Mouse (Mus musculus): ENCODE measurements around the gene Xylb. TPM values are rescaled to one million over a fixed set of nuclear protein-coding genes. Genes with fewer than 3 reads are reported as not detected.
A peak's percentile ranks its signal among the peaks of the same experiment; 100 is the strongest.

The Xylb gene
- polyA plus RNA-seq, 1 experiment from 2014 or later: 5.2 TPM

GRCm38 (mm10) chr9:119394808-119395207 lies 37.6 kb downstream of the Xylb start:
- WGBS: 82% methylated on average over 1 of the region's 1 CpGs
- Histone ChIP-seq H3K4me3 (ENCODE audit: low read depth, low read length) (no peak overlapping the region), H3K9ac (replicated peaks; ENCODE audit: low read depth, low read length) (no peak overlapping the region), H3K4me1 (ENCODE audit: control insufficient read depth, insufficient read depth, low read length) (no peaks in the 10 kb centered on the region), H3K36me3 (ENCODE audit: control insufficient read depth, insufficient read depth, low read length) (no peaks in the 10 kb centered on the region; the same call in 1 of the 2 replicates), H3K9me3 (ENCODE audit: control insufficient read depth, low read depth, low read length) (no peaks in the 10 kb centered on the region), H3K27ac (ENCODE audit: low read length) (no peak overlapping the region), H3K27me3 (ENCODE audit: control insufficient read depth, insufficient read depth, low read length) (no peaks in the 10 kb centered on the region), H3K4me2 (replicated peaks; ENCODE audit: low read depth, low read length) (no peak overlapping the region)
- ATAC-seq (ENCODE audit: insufficient number of reproducible peaks, insufficient read depth, low FRiP score, low read depth): no peak

- Histone ChIP-seq H3K4me3 (ENCODE audit: low read depth, low read length) (peak overlapping the region; percentile 89), H3K27ac (ENCODE audit: low read length) (no peak overlapping the region; the same call in 1 of the 2 replicates), H3K4me2 (replicated peaks; ENCODE audit: low read depth, low read length) (peak overlapping the region; percentile 90), H3K27me3 (ENCODE audit: control insufficient read depth, insufficient read depth, low read length) (no peaks in the 10 kb centered on the region), H3K4me1 (ENCODE audit: control insufficient read depth, insufficient read depth, low read length) (peaks cover 10% of the 10 kb centered on the region; the same call in 1 of the 2 replicates), H3K9me3 (ENCODE audit: control insufficient read depth, low read depth, low read length) (no peaks in the 10 kb centered on the region), H3K9ac (replicated peaks; ENCODE audit: low read depth, low read length) (0 out of 2 replicates have a peak overlapping the region, but pooled peaks have one; percentile 3), H3K36me3 (ENCODE audit: control insufficient read depth, insufficient read depth, low read length) (no peaks in the 10 kb centered on the region)
- ATAC-seq (ENCODE audit: insufficient number of reproducible peaks, insufficient read depth, low FRiP score, low read depth): no peak; the same call in 1 of the 2 replicates
- WGBS: 1% methylated on average over 7 of the region's 7 CpGs
These were observed 44.2 kb downstream of the Xylb start for GRCm38 (mm10) chr9:119401351-119401750.

- WGBS: under 1% methylated on average over 24 of the region's 32 CpGs
- Histone ChIP-seq H3K4me3 (ENCODE audit: low read depth, low read length) (peak within 1 kb of the TSS; percentile 89), H3K9me3 (ENCODE audit: control insufficient read depth, low read depth, low read length) (no peaks in the 10 kb centered on the region), H3K36me3 (ENCODE audit: control insufficient read depth, insufficient read depth, low read length) (no peaks in the 10 kb centered on the region), H3K4me2 (replicated peaks; ENCODE audit: low read depth, low read length) (peak within 1 kb of the TSS; percentile 90), H3K27me3 (ENCODE audit: control insufficient read depth, insufficient read depth, low read length) (no peaks in the 10 kb centered on the region), H3K4me1 (ENCODE audit: control insufficient read depth, insufficient read depth, low read length) (peaks cover 10% of the 10 kb centered on the region; the same call in 1 of the 2 replicates), H3K9ac (replicated peaks; ENCODE audit: low read depth, low read length) (peak within 1 kb of the TSS; percentile 96), H3K27ac (ENCODE audit: low read length) (peak within 1 kb of the TSS; percentile 95)
- peak; percentile 93 for ATAC-seq (ENCODE audit: insufficient number of reproducible peaks, insufficient read depth, low FRiP score, low read depth)
These were observed 44.6 kb downstream of the Xylb start, which contains the start of gene Acvr2b for GRCm38 (mm10) chr9:119401801-119402214. Gene Acvr2b (plus strand): TSS chr9:119402118.

GRCm38 (mm10) chr9:119402253-119403235 lies 45.4 kb downstream of the Xylb start:
- WGBS: 1% methylated on average over 127 of the region's 127 CpGs

GRCm38 (mm10) chr9:119403236-119403641 lies 46.1 kb downstream of the Xylb start:
- H3K4me1 ChIP-seq (ENCODE audit: control insufficient read depth, insufficient read depth, low read length): peaks cover 10% of the 10 kb centered on the region; the same call in 1 of the 2 replicates
- under 1% methylated on average over 26 of the region's 26 CpGs for WGBS
- H3K9me3 ChIP-seq (ENCODE audit: control insufficient read depth, low read depth, low read length): no peaks in the 10 kb centered on the region
- peak overlapping the region; percentile 90 for H3K4me2 ChIP-seq (replicated peaks; ENCODE audit: low read depth, low read length)
- peak overlapping the region; percentile 89 for H3K4me3 ChIP-seq (ENCODE audit: low read depth, low read length)
- ATAC-seq (ENCODE audit: insufficient number of reproducible peaks, insufficient read depth, low FRiP score, low read depth): peak; percentile 11; the same call in 1 of the 2 replicates
- H3K27me3 ChIP-seq (ENCODE audit: control insufficient read depth, insufficient read depth, low read length): no peaks in the 10 kb centered on the region
- peak overlapping the region; percentile 95 for H3K27ac ChIP-seq (ENCODE audit: low read length)
- no peaks in the 10 kb centered on the region for H3K36me3 ChIP-seq (ENCODE audit: control insufficient read depth, insufficient read depth, low read length)
- peak overlapping the region; percentile 96 for H3K9ac ChIP-seq (replicated peaks; ENCODE audit: low read depth, low read length)

More at GRCm38 (mm10) chr9:119402253-119403235, 45.4 kb downstream of the Xylb start:
- Histone ChIP-seq H3K4me2 (replicated peaks; ENCODE audit: low read depth, low read length) (peak overlapping the region; percentile 90), H3K4me1 (ENCODE audit: control insufficient read depth, insufficient read depth, low read length) (peaks cover 10% of the 10 kb centered on the region; the same call in 1 of the 2 replicates), H3K27ac (ENCODE audit: low read length) (peak overlapping the region; percentile 95), H3K4me3 (ENCODE audit: low read depth, low read length) (peak overlapping the region; percentile 89), H3K9ac (replicated peaks; ENCODE audit: low read depth, low read length) (peak overlapping the region; percentile 96), H3K36me3 (ENCODE audit: control insufficient read depth, insufficient read depth, low read length) (no peaks in the 10 kb centered on the region), H3K27me3 (ENCODE audit: control insufficient read depth, insufficient read depth, low read length) (no peaks in the 10 kb centered on the region), H3K9me3 (ENCODE audit: control insufficient read depth, low read depth, low read length) (no peaks in the 10 kb centered on the region)
- peak; percentile 28 for ATAC-seq (ENCODE audit: insufficient number of reproducible peaks, insufficient read depth, low FRiP score, low read depth)

- no peak for ATAC-seq (ENCODE audit: insufficient number of reproducible peaks, insufficient read depth, low FRiP score, low read depth)
- 56% methylated on average over 5 of the region's 5 CpGs for WGBS
- Histone ChIP-seq H3K9ac (replicated peaks; ENCODE audit: low read depth, low read length) (no peak overlapping the region), H3K9me3 (ENCODE audit: control insufficient read depth, low read depth, low read length) (no peaks in the 10 kb centered on the region), H3K27me3 (ENCODE audit: control insufficient read depth, insufficient read depth, low read length) (no peaks in the 10 kb centered on the region), H3K4me2 (replicated peaks; ENCODE audit: low read depth, low read length) (peak overlapping the region; percentile 90), H3K4me1 (ENCODE audit: control insufficient read depth, insufficient read depth, low read length) (peaks cover 12% of the 10 kb centered on the region; the same call in 1 of the 2 replicates), H3K36me3 (ENCODE audit: control insufficient read depth, insufficient read depth, low read length) (no peaks in the 10 kb centered on the region), H3K4me3 (ENCODE audit: low read depth, low read length) (no peak overlapping the region; the same call in 1 of the 2 replicates), H3K27ac (ENCODE audit: low read length) (no peak overlapping the region)
These were observed 46.9 kb downstream of the Xylb start for GRCm38 (mm10) chr9:119404090-119404489.

- Histone ChIP-seq H3K27me3 (ENCODE audit: control insufficient read depth, insufficient read depth, low read length) (no peaks in the 10 kb centered on the region), H3K27ac (ENCODE audit: low read length) (no peak overlapping the region), H3K4me2 (replicated peaks; ENCODE audit: low read depth, low read length) (no peak overlapping the region), H3K4me1 (ENCODE audit: control insufficient read depth, insufficient read depth, low read length) (peaks cover 10% of the 10 kb centered on the region; the same call in 1 of the 2 replicates), H3K36me3 (ENCODE audit: control insufficient read depth, insufficient read depth, low read length) (no peaks in the 10 kb centered on the region), H3K4me3 (ENCODE audit: low read depth, low read length) (no peak overlapping the region), H3K9ac (replicated peaks; ENCODE audit: low read depth, low read length) (no peak overlapping the region), H3K9me3 (ENCODE audit: control insufficient read depth, low read depth, low read length) (peaks cover 3% of the 10 kb centered on the region; the same call in 1 of the 2 replicates)
- ATAC-seq (ENCODE audit: insufficient number of reproducible peaks, insufficient read depth, low FRiP score, low read depth): no peak
- WGBS: 67% methylated on average over 15 of the region's 15 CpGs
These were observed 50.7 kb downstream of the Xylb start for GRCm38 (mm10) chr9:119407884-119408283.

- H3K4me1 ChIP-seq (ENCODE audit: control insufficient read depth, insufficient read depth, low read length): 0 out of 2 replicates have a peak, but pooled peaks cover 5% of the 10 kb centered on the region
- no peaks in the 10 kb centered on the region for H3K27me3 ChIP-seq (ENCODE audit: control insufficient read depth, insufficient read depth, low read length)
- no peak overlapping the region for H3K4me3 ChIP-seq (ENCODE audit: low read depth, low read length)
- ATAC-seq (ENCODE audit: insufficient number of reproducible peaks, insufficient read depth, low FRiP score, low read depth): no peak
- H3K9ac ChIP-seq (replicated peaks; ENCODE audit: low read depth, low read length): no peak overlapping the region
- 73% methylated on average over 11 of the region's 11 CpGs for WGBS
- no peak overlapping the region for H3K4me2 ChIP-seq (replicated peaks; ENCODE audit: low read depth, low read length)
- H3K36me3 ChIP-seq (ENCODE audit: control insufficient read depth, insufficient read depth, low read length): no peaks in the 10 kb centered on the region
- H3K27ac ChIP-seq (ENCODE audit: low read length): peak overlapping the region; percentile 2; the same call in 1 of the 2 replicates
- H3K9me3 ChIP-seq (ENCODE audit: control insufficient read depth, low read depth, low read length): peaks cover 7% of the 10 kb centered on the region; the same call in 1 of the 2 replicates
These were observed 51.9 kb downstream of the Xylb start for GRCm38 (mm10) chr9:119408898-119409664.

Data from stomach, embryonic 14.5 days (tissue).